22 mouse cellular contexts compared by ENCODE assay signal in the genomic region with DNA sequence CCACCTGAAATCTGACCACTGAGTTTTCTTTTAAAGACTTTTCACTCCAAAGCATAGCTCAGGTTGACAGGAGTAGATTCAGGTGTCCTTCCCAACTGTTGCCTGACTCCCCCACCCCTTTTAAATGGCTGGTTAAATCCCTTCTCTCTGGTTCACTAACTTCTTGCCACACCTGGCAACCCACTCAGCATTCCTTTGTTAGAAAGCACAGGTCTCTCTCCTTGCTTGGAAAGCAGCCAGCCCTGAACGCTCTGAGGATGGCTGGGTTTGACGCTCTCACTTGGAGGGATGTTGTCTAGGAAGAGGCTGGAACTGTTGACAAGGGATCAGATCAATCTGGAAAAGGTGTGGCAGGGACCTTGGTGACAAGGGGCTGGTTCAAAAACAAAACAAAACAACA.
DNase-seq lines count a peak whose midpoint lies in the region; ATAC-seq and TF ChIP-seq lines count a peak whose summit lies in the region.
"Had no signal": no experiment of that assay in that cellular context is flagged by ENCODE, and none has a peak within 500 bp of the region (broad histone marks: within the 10 kb centered on the region; RNA-seq: fewer than 3 reads in every experiment).

No protein-coding gene starts in this region.

- no peak overlapping the region for H3K9ac ChIP-seq in forebrain, embryonic 14.5 days (ENCODE audit: low read length)
- no peak overlapping the region for H3K9ac ChIP-seq in forebrain, embryonic 11.5 days (ENCODE audit: low read length)
- no peak overlapping the region for H3K9ac ChIP-seq in kidney, embryonic 14.5 days (ENCODE audit: low read depth, low read length)
- no peak overlapping the region for H3K9ac ChIP-seq in kidney, embryonic 15.5 days
- no peak overlapping the region for H3K9ac ChIP-seq in intestine, postnatal 0 days (ENCODE audit: low read depth, low read length)
- no peak overlapping the region for H3K9ac ChIP-seq in liver, embryonic 11.5 days (ENCODE audit: low read depth, low read length)
- H3K9ac ChIP-seq: embryonic facial prominence, embryonic 13.5 days had no signal

- 0 out of 2 replicates have a peak, but pooled peaks cover 11% of the 10 kb centered on the region for H3K36me3 ChIP-seq in forebrain, embryonic 14.5 days (ENCODE audit: control insufficient read depth, insufficient read depth, low read length)
- H3K36me3 ChIP-seq in forebrain, embryonic 11.5 days (ENCODE audit: control insufficient read depth, insufficient read depth, low read length) = no peaks in the 10 kb centered on the region
- H3K36me3 ChIP-seq in kidney, embryonic 14.5 days (ENCODE audit: control insufficient read depth, insufficient read depth, low read length) = peaks cover 13% of the 10 kb centered on the region; the same call in 1 of the 2 replicates
- peaks cover 10% of the 10 kb centered on the region for H3K36me3 ChIP-seq in kidney, embryonic 15.5 days
- peaks cover 2% of the 10 kb centered on the region; the same call in 1 of the 2 replicates for H3K36me3 ChIP-seq in limb, embryonic 10.5 days
- H3K36me3 ChIP-seq in intestine, postnatal 0 days (ENCODE audit: control insufficient read depth, insufficient read depth) = no peaks in the 10 kb centered on the region
- no peaks in the 10 kb centered on the region for H3K36me3 ChIP-seq in liver, embryonic 11.5 days (ENCODE audit: control insufficient read depth, insufficient read depth, low read length)
- H3K36me3 ChIP-seq: embryonic facial prominence, embryonic 13.5 days; forebrain, embryonic 10.5 days had no signal

- TF ChIP-seq CTCF in intestine, postnatal 0 days (IDR thresholded peaks at IDR 0.05; ENCODE audit: low read depth) = no peak

- H3K9me3 ChIP-seq in forebrain, embryonic 14.5 days (replicated peaks; ENCODE audit: control insufficient read depth, low read length) = no peaks in the 10 kb centered on the region
- H3K9me3 ChIP-seq in forebrain, embryonic 11.5 days (ENCODE audit: control insufficient read depth, low read length) = no peaks in the 10 kb centered on the region
- no peaks in the 10 kb centered on the region for H3K9me3 ChIP-seq in kidney, embryonic 14.5 days (ENCODE audit: control insufficient read depth, low read length)
- H3K9me3 ChIP-seq in kidney, embryonic 15.5 days (replicated peaks) = no peaks in the 10 kb centered on the region
- H3K9me3 ChIP-seq in limb, embryonic 10.5 days (replicated peaks) = no peaks in the 10 kb centered on the region
- H3K9me3 ChIP-seq in intestine, postnatal 0 days (ENCODE audit: control insufficient read depth) = no peaks in the 10 kb centered on the region
- H3K9me3 ChIP-seq in liver, embryonic 11.5 days (ENCODE audit: control insufficient read depth, low read length) = no peaks in the 10 kb centered on the region
- H3K9me3 ChIP-seq: embryonic facial prominence, embryonic 13.5 days; forebrain, embryonic 10.5 days had no signal

- no peak overlapping the region for H3K4me3 ChIP-seq in forebrain, embryonic 14.5 days (ENCODE audit: low read depth, low read length)
- no peak overlapping the region for H3K4me3 ChIP-seq in forebrain, embryonic 11.5 days (ENCODE audit: low read depth, low read length)
- no peak overlapping the region for H3K4me3 ChIP-seq in kidney, embryonic 14.5 days (ENCODE audit: low read length)
- no peak overlapping the region for H3K4me3 ChIP-seq in kidney, embryonic 15.5 days (replicated peaks)
- no peak overlapping the region for H3K4me3 ChIP-seq in limb, embryonic 10.5 days
- no peak overlapping the region for H3K4me3 ChIP-seq in intestine, postnatal 0 days (ENCODE audit: low read depth, low read length)
- H3K4me3 ChIP-seq in liver, embryonic 11.5 days (ENCODE audit: low read depth, low read length) = no peak overlapping the region
- H3K4me3 ChIP-seq: embryonic facial prominence, embryonic 13.5 days; forebrain, embryonic 10.5 days had no signal

- 0 out of 2 replicates have a peak overlapping the region, but pooled peaks have one; percentile 21 for H3K27ac ChIP-seq in forebrain, embryonic 14.5 days (ENCODE audit: low read depth, low read length)
- no peak overlapping the region for H3K27ac ChIP-seq in forebrain, embryonic 11.5 days (ENCODE audit: low read depth, low read length)
- H3K27ac ChIP-seq in kidney, embryonic 14.5 days (ENCODE audit: low read depth, low read length) = peak overlapping the region; percentile 53; the same call in 1 of the 2 replicates
- peak overlapping the region; percentile 63 for H3K27ac ChIP-seq in kidney, embryonic 15.5 days
- peak overlapping the region; percentile 50; the same call in 1 of the 2 replicates for H3K27ac ChIP-seq in limb, embryonic 10.5 days
- no peak overlapping the region for H3K27ac ChIP-seq in intestine, postnatal 0 days (ENCODE audit: low read depth, low read length)
- H3K27ac ChIP-seq in liver, embryonic 11.5 days (ENCODE audit: low read depth, low read length) = no peak overlapping the region
- H3K27ac ChIP-seq: embryonic facial prominence, embryonic 13.5 days; forebrain, embryonic 10.5 days had no signal

- H3K27me3 ChIP-seq in forebrain, embryonic 14.5 days (replicated peaks; ENCODE audit: control insufficient read depth, insufficient read depth, low read length) = no peaks in the 10 kb centered on the region
- no peaks in the 10 kb centered on the region for H3K27me3 ChIP-seq in forebrain, embryonic 11.5 days (ENCODE audit: control insufficient read depth, insufficient read depth, low read length)
- H3K27me3 ChIP-seq in kidney, embryonic 14.5 days (ENCODE audit: control insufficient read depth, insufficient read depth, low read length) = no peaks in the 10 kb centered on the region
- H3K27me3 ChIP-seq in kidney, embryonic 15.5 days = no peaks in the 10 kb centered on the region
- peaks cover 15% of the 10 kb centered on the region; the same call in 1 of the 2 replicates for H3K27me3 ChIP-seq in limb, embryonic 10.5 days (ENCODE audit: low read depth, poor library complexity, severe bottlenecking)
- no peaks in the 10 kb centered on the region for H3K27me3 ChIP-seq in intestine, postnatal 0 days (replicated peaks; ENCODE audit: control insufficient read depth, insufficient read depth, low read length)
- H3K27me3 ChIP-seq in liver, embryonic 11.5 days (replicated peaks; ENCODE audit: control insufficient read depth, insufficient read depth, low read length) = no peaks in the 10 kb centered on the region
- H3K27me3 ChIP-seq: CH12.LX; embryonic facial prominence, embryonic 13.5 days had no signal

- H3K4me1 ChIP-seq in forebrain, embryonic 14.5 days (ENCODE audit: control insufficient read depth, insufficient read depth, low read length) = peaks cover 12% of the 10 kb centered on the region; the same call in 1 of the 2 replicates
- peaks cover 6% of the 10 kb centered on the region; the same call in 1 of the 2 replicates for H3K4me1 ChIP-seq in forebrain, embryonic 11.5 days (replicated peaks; ENCODE audit: control insufficient read depth, insufficient read depth, low read length)
- H3K4me1 ChIP-seq in kidney, embryonic 14.5 days (ENCODE audit: control insufficient read depth, insufficient read depth, low read length) = peaks cover 47% of the 10 kb centered on the region
- peaks cover 67% of the 10 kb centered on the region for H3K4me1 ChIP-seq in kidney, embryonic 15.5 days
- peaks cover 81% of the 10 kb centered on the region for H3K4me1 ChIP-seq in limb, embryonic 10.5 days
- H3K4me1 ChIP-seq in intestine, postnatal 0 days (replicated peaks; ENCODE audit: control insufficient read depth, insufficient read depth, low read length) = no peaks in the 10 kb centered on the region
- H3K4me1 ChIP-seq in liver, embryonic 11.5 days (replicated peaks; ENCODE audit: control insufficient read depth, insufficient read depth, low read length) = no peaks in the 10 kb centered on the region; the same call in 1 of the 2 replicates

- ATAC-seq in forebrain, embryonic 14.5 days = no peak
- ATAC-seq in forebrain, embryonic 11.5 days (replicated peaks; ENCODE audit: low FRiP score) = no peak
- peak; percentile 51 for ATAC-seq in kidney, embryonic 14.5 days (ENCODE audit: low FRiP score, low TSS enrichment)
- ATAC-seq in kidney, embryonic 15.5 days (replicated peaks; ENCODE audit: low FRiP score) = peak; percentile 62
- ATAC-seq in intestine, postnatal 0 days = no peak
- no peak for ATAC-seq in liver, embryonic 11.5 days (replicated peaks; ENCODE audit: low FRiP score)
- ATAC-seq: inflammation-experienced regulatory T-cells, adult 6 months had no signal

- no peak for DNase-seq in forebrain, embryonic 14.5 days (ENCODE audit: low spot score)
- no peak for DNase-seq in forebrain, embryonic 11.5 days (ENCODE audit: low spot score)
- DNase-seq in kidney, adult 11 months = no peak
- DNase-seq in limb, embryonic 10.5 days (ENCODE audit: low spot score) = peak; percentile 31
- DNase-seq in liver, embryonic 11.5 days (ENCODE audit: low spot score) = no peak
- DNase-seq: adrenal gland, postnatal 10 days; cerebellum, adult 11 months; cerebellum, postnatal 36 days; gastrocnemius, postnatal 25 days; heart, postnatal 4 days; liver; lung, adult 2 months; right cerebral cortex, adult 18-20 months; thymus, adult 2 months had no signal

- H3K4me2 ChIP-seq in forebrain, embryonic 14.5 days (ENCODE audit: low read length) = no peak overlapping the region
- no peak overlapping the region for H3K4me2 ChIP-seq in forebrain, embryonic 11.5 days (ENCODE audit: low read depth, low read length, severe bottlenecking)
- H3K4me2 ChIP-seq in kidney, embryonic 14.5 days (replicated peaks; ENCODE audit: low read depth, low read length) = no peak overlapping the region
- peak overlapping the region; percentile 30 for H3K4me2 ChIP-seq in kidney, embryonic 15.5 days
- no peak overlapping the region for H3K4me2 ChIP-seq in intestine, postnatal 0 days (replicated peaks; ENCODE audit: low read depth)
- H3K4me2 ChIP-seq in liver, embryonic 11.5 days = no peak overlapping the region
- H3K4me2 ChIP-seq: embryonic facial prominence, embryonic 13.5 days; heart, embryonic 11.5 days had no signal

- 12% methylated on average over 2 of the region's 2 CpGs for WGBS in forebrain, embryonic 14.5 days
- WGBS in forebrain, embryonic 11.5 days = 18% methylated on average over 2 of the region's 2 CpGs
- WGBS in kidney, embryonic 14.5 days = 16% methylated on average over 2 of the region's 2 CpGs
- WGBS in kidney, embryonic 15.5 days = 14% methylated on average over 2 of the region's 2 CpGs
- WGBS in limb, embryonic 10.5 days = 32% methylated on average over 2 of the region's 2 CpGs
- WGBS in intestine, postnatal 0 days = 51% methylated on average over 2 of the region's 2 CpGs
- 57% methylated on average over 2 of the region's 2 CpGs for WGBS in liver, embryonic 11.5 days

Comparison
In these comparisons a context has a peak if more than half of its experiments do, and no peak if none do; other contexts are left out.
1. H3K27ac ChIP-seq: peak in forebrain, embryonic 14.5 days (single experiment), kidney, embryonic 14.5 days (single experiment), kidney, embryonic 15.5 days (single experiment) and limb, embryonic 10.5 days (single experiment); none in forebrain, embryonic 11.5 days (single experiment), intestine, postnatal 0 days (single experiment) and liver, embryonic 11.5 days (single experiment).
2. ATAC-seq: peak in kidney, embryonic 14.5 days (single experiment) and kidney, embryonic 15.5 days (single experiment); none in forebrain, embryonic 14.5 days (single experiment), forebrain, embryonic 11.5 days (single experiment), intestine, postnatal 0 days (single experiment) and liver, embryonic 11.5 days (single experiment).